Mouse (Mus musculus) urinary bladder, postnatal 4 days (tissue): ENCODE results near the gene Gltpd2.
"Not testable (repeated sequence)": the region's sequence is repeated elsewhere in the genome, so short reads cannot be mapped to it uniquely, and the experiment has no call there.

Source experiments
- DNase-seq, 2 experiments: peaks; one replicate each; pipeline ENCODE4 v3.0.0; 2021 to 2022; ENCODE audit warnings: low spot score in 2 of 2

Gene Gltpd2

GRCm38 (mm10) chr11:70516352-70516751 is 2.6 kb upstream of the Gltpd2 start:
- no peak for DNase-seq

GRCm38 (mm10) chr11:70518436-70518835 is 560 bp upstream of the Gltpd2 start:
- DNase-seq = no peak

GRCm38 (mm10) chr11:70520178-70520769 is 1.3 kb downstream of the Gltpd2 start:
- DNase-seq = peak in 1 of 2 experiments; percentile 49

DNA sequence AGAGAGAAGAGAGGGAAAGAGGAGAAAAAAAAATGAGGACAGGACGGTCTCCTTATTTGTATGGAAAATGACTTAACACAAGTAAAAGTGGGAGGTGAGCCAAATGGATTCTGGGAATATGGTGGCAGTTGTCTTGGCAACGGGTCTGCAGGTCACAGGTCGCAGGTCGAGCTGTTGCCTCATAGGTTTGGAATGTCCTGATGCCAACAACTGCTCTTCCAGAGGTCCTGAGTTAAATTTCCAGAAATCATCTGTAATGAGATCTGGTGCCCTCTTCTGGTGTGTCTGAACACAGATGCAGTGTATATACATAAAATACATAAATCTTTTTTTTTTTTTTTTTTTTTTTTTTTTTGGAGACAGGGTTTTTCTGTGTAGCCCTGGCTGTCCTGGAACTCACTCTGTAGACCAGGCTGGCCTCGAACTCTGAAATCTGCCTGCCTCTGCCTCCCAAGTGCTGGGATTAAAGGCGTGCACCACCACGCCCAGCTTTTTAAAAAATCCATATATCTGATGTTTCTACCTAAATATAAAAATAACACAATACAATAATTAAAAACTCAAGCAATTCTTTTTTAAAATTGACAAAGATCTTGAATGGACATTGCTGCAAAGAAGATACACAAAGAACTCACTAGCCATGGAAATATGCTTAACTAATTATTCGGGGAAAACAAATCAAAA is 4.5 kb downstream of the Gltpd2 start:
- not testable (repeated sequence) for DNase-seq

DNA sequence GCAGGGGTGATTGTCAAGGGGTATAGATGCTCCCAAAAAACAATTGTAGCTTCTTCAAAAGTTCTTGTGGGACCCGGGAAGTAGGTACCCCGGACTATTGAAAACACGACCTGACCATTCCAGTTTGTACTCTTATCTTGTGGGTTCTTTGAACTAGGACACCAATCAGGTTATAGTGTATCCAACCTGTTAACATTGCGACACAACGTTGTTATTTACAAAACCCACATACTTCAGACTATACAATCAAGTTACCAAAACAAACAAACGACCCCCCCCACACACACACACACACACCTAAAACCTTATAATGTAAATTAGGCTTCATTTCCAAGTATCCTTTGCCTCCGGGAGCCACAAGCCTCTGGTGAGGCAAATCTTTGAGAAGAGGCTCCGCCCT is 5.8 kb downstream of the Gltpd2 start:
- no peak for DNase-seq

DNA sequence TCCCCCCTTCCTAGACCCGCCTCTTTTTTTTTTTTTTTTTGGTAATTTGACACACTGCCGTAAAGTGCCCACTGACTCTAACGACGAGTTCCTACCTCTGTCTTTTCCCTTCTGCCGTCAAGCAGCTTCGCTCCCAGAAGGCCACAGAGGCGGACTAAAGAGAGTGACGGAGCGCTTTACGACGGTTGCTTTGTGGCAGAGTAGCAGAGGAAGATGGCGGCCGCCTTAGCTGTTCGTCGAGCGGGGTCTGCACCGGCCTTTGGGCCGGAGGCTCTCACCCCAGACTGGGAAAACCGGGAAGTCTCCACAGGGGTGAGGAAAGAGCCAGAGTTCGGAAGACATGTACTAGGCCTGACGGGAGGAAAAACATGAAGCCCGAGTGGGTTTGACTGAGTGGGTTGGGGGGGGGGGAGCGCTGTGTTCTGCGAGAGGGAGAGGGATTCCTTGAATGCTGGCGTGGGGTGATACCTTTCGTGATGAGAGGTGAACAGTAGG is 6.2 kb downstream of the Gltpd2 start, which contains the start of gene Psmb6:
Gene Psmb6 (plus strand): TSS at position 184 of the 495 bp plus-strand sequence.
- DNase-seq = peak; percentile 85 to 87

DNA sequence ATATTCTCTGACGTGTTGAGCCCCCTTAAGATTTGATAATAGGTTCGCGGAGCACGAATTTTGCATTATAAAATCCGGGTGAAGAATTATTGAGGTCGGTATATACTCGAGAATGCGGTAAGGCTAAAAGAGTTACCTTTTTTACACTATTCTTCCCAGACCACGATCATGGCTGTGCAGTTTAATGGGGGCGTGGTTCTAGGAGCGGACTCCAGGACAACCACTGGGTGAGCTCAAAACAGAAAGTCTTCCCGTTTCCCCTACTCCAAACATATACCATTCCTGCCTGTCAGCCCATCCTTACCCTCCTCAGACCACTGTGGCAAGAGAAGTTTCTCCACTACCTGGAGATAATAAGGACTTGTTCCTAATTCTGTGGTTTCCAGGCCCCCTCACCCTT is 6.7 kb downstream of the Gltpd2 start:
- no peak for DNase-seq

GRCm38 (mm10) chr11:70526211-70526610 is 7.2 kb downstream of the Gltpd2 start:
- DNase-seq = no peak

DNA sequence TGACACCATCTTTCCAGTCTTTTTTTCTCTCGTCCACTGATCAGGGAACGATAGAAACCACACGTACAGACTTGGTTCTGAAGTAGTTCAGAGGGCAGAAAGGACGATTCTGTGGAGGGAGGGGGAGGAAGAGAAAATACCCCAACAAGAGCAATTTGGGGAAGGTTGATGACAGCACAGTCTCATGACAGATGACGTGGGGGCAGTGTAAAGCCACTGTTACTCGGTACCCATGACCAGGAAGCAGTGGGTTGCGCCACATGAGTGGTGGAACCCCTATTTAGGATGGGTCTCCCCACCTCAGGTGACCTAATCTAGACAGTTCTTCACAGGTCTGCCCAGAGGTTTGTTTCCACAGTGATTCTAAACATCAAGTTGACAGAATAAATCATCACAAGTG is 9.6 kb downstream of the Gltpd2 start:
- no peak for DNase-seq

- DNase-seq = not testable (repeated sequence)
These were observed 12.1 kb downstream of the Gltpd2 start for GRCm38 (mm10) chr11:70531065-70531464.

DNA sequence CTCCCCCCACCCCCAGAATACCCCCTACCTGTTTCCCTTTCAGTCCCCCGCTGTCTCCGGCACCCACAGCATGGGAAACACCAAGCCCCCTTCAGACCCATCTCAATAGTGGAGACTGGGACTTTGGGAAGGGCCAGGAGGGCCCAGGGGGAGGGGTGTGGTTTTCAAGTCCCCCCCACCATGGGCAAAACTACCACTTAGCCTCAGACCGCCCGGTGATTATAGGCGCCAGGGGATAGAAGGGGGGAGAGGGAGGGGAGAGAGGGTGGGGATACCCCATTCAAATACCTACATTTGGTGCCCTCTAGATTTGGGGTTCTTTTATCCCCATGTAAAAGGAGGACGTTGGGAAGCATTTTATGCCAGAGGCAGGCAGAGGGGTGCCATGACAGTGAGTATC is 13.8 kb downstream of the Gltpd2 start, which contains the start of gene Gm40193:
Gene Gm40193 (minus strand): TSS at position 101 of the 400 bp plus-strand sequence.
- no peak for DNase-seq

GRCm38 (mm10) chr11:70539423-70539822 is 20.4 kb downstream of the Gltpd2 start:
- no peak for DNase-seq

GRCm38 (mm10) chr11:70539877-70540587 is 21.0 kb downstream of the Gltpd2 start, which contains the start of gene Pld2:
TSS of gene Pld2 (plus strand) at chr11:70540064.
- peak; percentile 87 to 88 for DNase-seq

DNA sequence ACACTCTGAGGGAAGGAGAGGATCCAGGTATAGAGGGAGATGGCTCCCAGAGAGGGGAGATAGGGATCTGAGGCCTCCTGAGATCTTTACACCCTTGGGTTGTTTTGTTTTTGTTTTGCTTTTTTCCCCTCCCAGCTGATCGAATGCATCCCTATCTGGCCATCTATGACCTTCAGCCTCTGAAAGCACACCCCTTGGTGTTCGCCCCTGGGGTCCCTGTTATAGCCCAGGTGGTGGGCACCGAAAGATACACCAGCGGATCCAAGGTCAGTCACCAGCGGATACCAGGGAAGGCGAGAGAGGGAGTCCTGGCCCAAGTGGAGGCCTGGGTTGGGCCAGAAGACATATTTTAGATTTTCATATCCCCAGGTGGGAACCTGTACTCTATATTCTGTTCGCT is 21.9 kb downstream of the Gltpd2 start:
- no peak for DNase-seq

- DNase-seq = no peak
These were observed 22.4 kb downstream of the Gltpd2 start for GRCm38 (mm10) chr11:70541415-70541814.

DNA sequence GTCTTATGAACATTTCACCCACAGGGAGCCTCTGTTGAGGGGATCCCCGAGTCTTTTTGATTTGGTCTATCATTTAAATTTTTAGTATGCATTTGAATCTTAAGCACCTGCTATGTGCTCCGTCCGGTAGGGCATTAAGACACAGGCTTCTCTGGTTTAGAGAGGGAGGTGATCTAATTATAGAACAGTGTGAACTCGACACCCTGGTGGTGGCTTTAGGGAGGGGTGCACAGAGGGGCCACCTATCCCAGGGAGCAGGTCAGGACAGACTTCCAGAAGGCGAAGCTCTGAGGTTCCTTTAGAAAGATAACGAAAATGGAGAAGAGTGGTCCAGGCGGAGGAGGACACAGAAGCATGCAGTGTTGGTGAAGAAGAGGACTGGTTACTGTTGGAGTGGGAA is 25.5 kb downstream of the Gltpd2 start:
- no peak for DNase-seq

GRCm38 (mm10) chr11:70551526-70551925 is 32.5 kb downstream of the Gltpd2 start:
- DNase-seq = no peak

GRCm38 (mm10) chr11:70553940-70554339 is 34.9 kb downstream of the Gltpd2 start:
- no peak for DNase-seq

DNA sequence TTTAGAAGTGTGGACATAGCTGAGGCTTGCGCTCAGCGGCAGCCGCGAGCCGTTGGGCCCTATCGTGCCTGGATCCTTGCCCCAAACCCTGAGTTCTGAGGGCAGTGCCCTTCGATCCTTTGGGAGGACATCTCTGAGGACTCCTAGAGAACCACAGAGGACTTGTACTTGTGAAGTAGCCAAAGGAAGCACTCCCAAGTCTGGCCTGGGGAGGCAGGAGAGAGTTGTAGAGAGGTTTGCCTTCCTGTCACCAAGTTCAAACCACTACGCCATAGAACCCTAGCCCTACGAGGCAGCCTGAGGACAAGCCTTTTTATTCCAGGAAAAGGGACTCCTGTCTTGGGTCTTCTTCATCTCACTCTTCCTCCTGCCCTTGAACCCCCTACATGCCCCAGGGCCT is 38.5 kb downstream of the Gltpd2 start:
- DNase-seq = no peak

DNA sequence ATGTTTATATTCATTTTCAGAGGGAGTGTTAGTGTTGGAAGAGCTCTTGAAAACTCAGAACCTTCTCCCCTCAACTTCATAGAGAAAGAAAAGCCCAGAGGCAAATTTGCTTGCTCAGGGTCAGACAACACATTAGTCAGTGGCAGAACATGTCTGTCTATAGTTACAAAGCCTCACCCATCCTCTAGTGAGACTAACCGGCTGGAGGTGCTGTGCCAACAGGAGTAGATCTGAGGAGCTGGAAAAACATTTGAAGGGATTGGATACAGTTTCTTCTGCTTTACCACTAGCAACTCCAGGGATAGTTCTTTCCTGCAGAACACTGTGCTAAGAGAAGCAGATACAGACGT is 42.9 kb downstream of the Gltpd2 start:
- DNase-seq = no peak

GRCm38 (mm10) chr11:70562287-70562994 is 43.4 kb downstream of the Gltpd2 start, which contains the start of gene Mink1:
TSS of gene Mink1 (plus strand) at chr11:70562881.
- DNase-seq = peak; percentile 87 to 89

- no peak for DNase-seq
These were observed 44.0 kb downstream of the Gltpd2 start for GRCm38 (mm10) chr11:70562995-70563469.
